Mouse (Mus musculus): ENCODE data around the gene Zfp423.

DNA sequence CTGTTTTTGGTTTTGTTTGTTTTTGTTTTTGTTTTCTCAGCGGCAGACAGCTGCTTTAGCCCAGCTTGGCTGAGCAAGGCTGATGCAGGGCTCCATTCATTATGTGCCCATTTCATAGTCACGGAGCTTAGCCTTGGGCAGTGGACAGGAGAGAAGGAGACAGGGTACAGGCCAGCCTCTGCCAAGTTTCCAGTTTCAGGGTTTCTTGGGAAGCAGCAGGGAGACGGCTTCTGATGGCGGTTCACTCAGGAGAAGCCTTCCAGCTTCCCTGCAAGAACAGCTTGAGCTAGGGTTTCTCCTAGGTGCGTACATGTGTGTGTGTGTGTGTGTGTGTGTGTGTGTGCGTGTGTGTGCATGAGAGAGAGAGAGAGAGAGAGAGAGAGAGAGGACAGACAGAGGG lies 292.1 kb downstream of the Zfp423 start:
- TF ChIP-seq POLR2A (IDR thresholded peaks at IDR 0.05; ENCODE audit: control insufficient read depth, extremely low read depth, insufficient read depth, low read length, poor library complexity) (no peak), CTCF (IDR thresholded peaks at IDR 0.05; ENCODE audit: borderline replicate concordance, control insufficient read depth, extremely low read depth, insufficient read depth, low read length, poor library complexity) (no peak)
